Mouse (Mus musculus): Measurements from ENCODE around the gene Dtymk.

DNA sequence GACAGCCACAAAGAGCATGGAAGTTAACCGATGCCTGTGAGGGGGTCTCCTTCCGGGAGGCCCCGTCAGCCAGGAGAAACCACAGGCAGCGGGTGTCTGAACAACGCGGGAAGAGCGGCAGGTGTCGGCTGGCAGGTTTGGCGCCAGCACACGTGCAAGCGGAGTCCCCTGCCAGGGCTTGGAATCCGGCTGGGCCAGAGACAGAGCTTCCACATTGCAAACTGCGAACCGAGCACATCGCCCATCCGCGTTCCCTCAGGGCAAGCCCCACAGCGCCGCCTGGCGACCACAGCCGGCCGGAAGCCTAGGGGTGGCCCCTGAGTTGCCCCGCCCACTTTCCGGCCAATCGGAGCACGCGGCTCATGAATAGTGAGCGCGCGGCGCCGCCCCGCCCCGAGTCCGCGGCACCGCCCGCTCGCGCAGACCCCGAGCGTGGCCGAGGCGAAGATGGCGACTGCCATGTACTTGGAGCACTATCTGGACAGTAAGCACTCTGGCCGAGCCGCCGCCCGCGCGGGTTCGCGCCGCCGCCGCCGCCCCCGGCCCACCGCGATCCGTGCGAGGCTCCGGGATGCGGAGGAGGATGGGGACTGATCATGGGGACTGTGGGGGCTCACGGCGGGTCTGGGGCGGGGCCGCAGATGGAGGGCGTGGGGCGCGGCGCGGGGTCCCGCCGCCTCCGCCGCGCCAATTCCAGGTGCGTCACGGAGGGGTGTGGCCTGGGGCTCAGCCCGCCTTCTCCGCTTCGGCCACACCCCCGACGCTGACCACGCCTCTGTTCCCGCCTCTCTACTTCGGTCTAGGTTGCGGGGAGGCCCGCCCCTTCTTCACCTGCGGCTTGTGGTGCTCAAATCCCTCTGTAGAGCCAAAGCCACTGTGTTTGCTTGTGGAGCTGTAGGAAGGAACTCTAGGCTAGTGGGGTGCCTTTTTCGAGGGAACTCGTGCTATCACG is 2.1 kb upstream of the Dtymk start, which contains the start of gene Ing5:
- peak; percentile 98 for TF ChIP-seq CTCF (IDR thresholded peaks at IDR 0.05; ENCODE audit: control insufficient read depth, insufficient read depth, insufficient read length)
- TF ChIP-seq USF1 (IDR thresholded peaks at IDR 0.05; ENCODE audit: low read depth), result no peak
- TF ChIP-seq MAX (IDR thresholded peaks at IDR 0.05), result peak; percentile 83
- no peak for TF ChIP-seq MYOD1 (IDR thresholded peaks at IDR 0.05; ENCODE audit: control insufficient read depth, insufficient read length, low read depth)
